Mouse (Mus musculus): Measurements from ENCODE around the gene Hpn. TPM values are rescaled to one million over a fixed set of nuclear protein-coding genes. Genes with fewer than 3 reads are reported as not detected.

Hpn gene
- polyA plus RNA-seq, 1 experiment = 1.8 TPM

DNA sequence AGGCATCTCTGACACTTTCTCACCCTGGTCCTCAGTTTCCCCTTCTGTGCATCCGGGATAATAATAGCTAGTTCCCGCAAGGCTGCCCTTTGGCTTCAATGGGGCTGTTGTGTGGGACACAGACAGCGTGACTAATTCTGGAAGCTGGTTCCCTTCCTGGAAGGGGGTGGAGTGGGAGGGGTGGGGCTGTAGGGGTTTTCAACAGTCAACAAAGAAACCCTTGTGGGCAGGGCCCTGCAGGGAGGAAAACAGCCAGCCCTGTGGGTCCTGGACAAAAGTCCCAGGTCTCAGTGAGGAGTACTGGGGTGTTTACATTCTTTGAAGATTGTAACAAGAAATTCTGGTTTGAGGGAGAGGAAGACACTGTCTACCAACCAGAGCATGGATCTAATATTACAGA, 29.9 kb downstream of the Hpn start:
- Histone ChIP-seq H3K36me3 (replicated peaks; ENCODE audit: low read length) (no peaks in the 10 kb centered on the region), H3K9me3 (peaks cover 12% of the 10 kb centered on the region), H3K27me3 (replicated peaks) (peaks cover 49% of the 10 kb centered on the region), H3K4me1 (peaks cover 31% of the 10 kb centered on the region), H3K4me3 (replicated peaks) (no peak overlapping the region)
- TF ChIP-seq FLI1 (IDR thresholded peaks at IDR 0.05; ENCODE audit: low read length) (no peak), GATA1 (IDR thresholded peaks at IDR 0.05; ENCODE audit: borderline replicate concordance, low read length) (no peak)

DNA sequence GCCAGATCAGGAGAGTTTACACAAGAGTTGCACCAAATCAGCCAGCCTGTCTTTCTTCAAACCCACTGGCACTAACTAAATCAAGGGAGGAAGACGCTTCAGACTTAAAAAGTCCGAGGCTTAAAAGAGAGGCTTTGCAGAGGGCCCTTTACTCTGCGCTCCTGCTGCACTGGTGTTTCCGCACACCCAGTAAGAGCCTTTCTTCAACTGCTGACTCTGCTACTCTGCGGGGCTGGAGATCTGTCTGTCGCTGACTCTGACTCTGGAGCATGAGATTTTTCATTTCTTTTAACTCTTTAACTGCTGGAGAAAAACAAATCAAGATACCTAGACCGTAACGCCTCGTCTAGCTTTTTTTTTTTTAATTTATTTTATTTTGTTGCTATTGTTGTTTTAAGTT, 30.9 kb downstream of the Hpn start:
- Histone ChIP-seq H3K36me3 (replicated peaks; ENCODE audit: low read length) (no peaks in the 10 kb centered on the region), H3K4me3 (replicated peaks) (no peak overlapping the region), H3K27me3 (replicated peaks) (peaks cover 52% of the 10 kb centered on the region), H3K4me1 (peaks cover 25% of the 10 kb centered on the region), H3K9me3 (peaks cover 7% of the 10 kb centered on the region)
- no peak for TF ChIP-seq GATA1 (IDR thresholded peaks at IDR 0.05; ENCODE audit: borderline replicate concordance, low read length)
- TF ChIP-seq FLI1 (IDR thresholded peaks at IDR 0.05; ENCODE audit: low read length) = no peak

DNA sequence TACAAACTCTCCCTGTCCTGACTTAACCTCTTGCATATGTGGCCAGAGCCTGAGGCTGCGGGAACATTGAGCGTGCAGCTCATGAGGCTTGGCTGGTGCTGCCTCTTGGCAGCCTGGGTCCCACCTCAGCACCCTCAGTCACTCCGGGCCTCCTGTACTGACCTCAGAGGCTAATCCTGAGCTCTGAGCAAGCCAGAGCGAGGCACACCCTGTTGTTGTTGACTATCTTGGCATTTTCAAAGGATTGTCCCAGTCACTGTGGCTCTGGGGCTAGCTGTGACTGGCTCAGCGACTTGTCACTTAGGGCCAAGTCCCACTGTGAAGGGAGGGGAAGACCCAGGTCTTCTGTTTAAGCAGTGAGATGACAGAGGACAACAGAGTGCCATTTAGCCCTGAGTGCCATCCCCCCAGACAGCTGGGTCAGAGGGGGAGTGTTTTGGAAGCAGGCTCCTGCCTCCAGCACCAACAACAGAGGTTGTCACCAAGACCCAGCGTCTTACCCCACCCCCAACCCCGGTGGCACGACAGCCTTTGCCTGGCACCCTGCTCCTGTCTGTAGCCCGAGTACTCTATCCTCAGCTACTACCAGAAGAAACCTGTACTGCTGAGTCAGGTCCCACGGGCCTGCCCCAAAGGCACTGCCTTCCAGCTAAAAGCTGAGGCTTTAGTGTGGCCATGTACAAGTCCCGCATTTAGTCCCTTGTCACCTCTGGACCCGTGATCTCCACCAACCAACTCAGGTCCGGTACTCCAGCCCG, 32.1 kb downstream of the Hpn start:
- no peaks in the 10 kb centered on the region for H3K36me3 ChIP-seq (replicated peaks; ENCODE audit: low read length)
- H3K27me3 ChIP-seq (replicated peaks) = peaks cover 41% of the 10 kb centered on the region
- H3K4me1 ChIP-seq = peaks cover 22% of the 10 kb centered on the region
- TF ChIP-seq GATA1 (IDR thresholded peaks at IDR 0.05; ENCODE audit: borderline replicate concordance, low read length) (no peak), FLI1 (IDR thresholded peaks at IDR 0.05; ENCODE audit: low read length) (no peak)
- no peak overlapping the region for H3K4me3 ChIP-seq (replicated peaks)
- peaks cover 5% of the 10 kb centered on the region for H3K9me3 ChIP-seq

DNA sequence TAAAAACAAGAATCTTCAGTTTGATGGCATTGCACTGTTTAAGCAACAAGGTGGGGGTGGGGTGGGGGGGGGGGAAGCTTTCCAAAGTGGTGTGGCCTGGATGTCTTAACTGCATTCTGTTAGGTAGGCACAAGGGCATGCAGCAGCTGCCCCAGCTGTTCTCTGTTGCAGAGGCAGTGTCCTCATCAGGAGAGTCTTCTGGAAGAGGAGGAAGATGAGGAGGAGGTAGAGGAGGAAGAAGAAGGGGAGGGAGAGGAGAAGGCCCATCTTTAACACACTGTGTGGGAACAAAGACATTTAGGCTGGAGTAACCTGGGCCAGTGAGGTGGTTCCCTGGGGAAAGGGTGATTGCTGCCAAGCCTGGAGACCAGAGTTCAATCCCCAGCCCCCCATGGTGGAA, 33.0 kb downstream of the Hpn start:
- no peaks in the 10 kb centered on the region for H3K36me3 ChIP-seq (replicated peaks; ENCODE audit: low read length)
- H3K4me1 ChIP-seq = peaks cover 16% of the 10 kb centered on the region
- TF ChIP-seq FLI1 (IDR thresholded peaks at IDR 0.05; ENCODE audit: low read length) (no peak), GATA1 (IDR thresholded peaks at IDR 0.05; ENCODE audit: borderline replicate concordance, low read length) (no peak)
- H3K9me3 ChIP-seq = peaks cover 5% of the 10 kb centered on the region
- H3K4me3 ChIP-seq (replicated peaks) = no peak overlapping the region
- peaks cover 41% of the 10 kb centered on the region for H3K27me3 ChIP-seq (replicated peaks)

DNA sequence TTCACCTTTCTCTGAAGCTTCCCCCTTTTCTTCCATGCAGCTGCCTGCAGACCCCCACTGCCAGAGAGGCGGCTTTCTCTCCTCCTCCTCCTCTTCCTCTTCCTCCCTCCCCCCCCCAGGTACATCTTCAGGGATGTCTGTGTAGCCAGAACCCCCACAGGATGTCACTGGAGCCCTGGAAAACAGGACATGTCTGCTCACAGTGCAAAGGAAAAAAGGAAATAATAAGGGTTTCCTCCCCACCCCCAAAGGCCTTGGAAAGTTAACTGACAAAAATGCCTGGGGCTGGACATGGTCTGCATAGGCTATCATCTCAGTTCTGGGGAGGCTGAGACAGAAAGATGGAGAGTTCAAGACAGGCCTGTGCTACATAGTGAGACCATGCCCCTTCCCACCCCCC, 34.0 kb downstream of the Hpn start:
- peaks cover 11% of the 10 kb centered on the region for H3K4me1 ChIP-seq
- H3K9me3 ChIP-seq = peaks cover 5% of the 10 kb centered on the region
- no peaks in the 10 kb centered on the region for H3K36me3 ChIP-seq (replicated peaks; ENCODE audit: low read length)
- H3K4me3 ChIP-seq (replicated peaks) = no peak overlapping the region
- no peak for TF ChIP-seq FLI1 (IDR thresholded peaks at IDR 0.05; ENCODE audit: low read length)
- no peak for TF ChIP-seq GATA1 (IDR thresholded peaks at IDR 0.05; ENCODE audit: borderline replicate concordance, low read length)
- H3K27me3 ChIP-seq (replicated peaks) = peaks cover 38% of the 10 kb centered on the region

DNA sequence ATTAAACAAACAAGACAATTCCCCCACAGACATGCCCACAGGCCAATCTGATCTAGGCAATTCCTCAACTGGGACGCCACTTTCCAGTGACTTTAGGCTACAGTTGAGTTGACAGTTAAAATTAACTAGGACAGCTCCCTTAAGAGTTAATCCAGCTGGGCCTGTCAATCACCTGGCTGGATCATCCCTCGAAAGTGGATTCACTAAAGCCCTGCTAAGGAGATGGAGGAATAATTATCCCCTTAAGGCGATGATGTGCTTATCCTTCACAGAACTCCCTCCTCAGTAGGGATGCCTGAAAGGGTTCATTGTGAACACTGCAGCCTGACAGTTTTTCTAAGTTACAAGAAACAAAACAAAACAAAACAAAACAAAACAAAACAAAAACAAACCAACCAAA, 34.5 kb downstream of the Hpn start:
- TF ChIP-seq FLI1 (IDR thresholded peaks at IDR 0.05; ENCODE audit: low read length) (no peak), GATA1 (IDR thresholded peaks at IDR 0.05; ENCODE audit: borderline replicate concordance, low read length) (no peak)
- Histone ChIP-seq H3K36me3 (replicated peaks; ENCODE audit: low read length) (no peaks in the 10 kb centered on the region), H3K4me1 (peaks cover 11% of the 10 kb centered on the region), H3K9me3 (peaks cover 5% of the 10 kb centered on the region), H3K27me3 (replicated peaks) (peaks cover 38% of the 10 kb centered on the region), H3K4me3 (replicated peaks) (no peak overlapping the region)

DNA sequence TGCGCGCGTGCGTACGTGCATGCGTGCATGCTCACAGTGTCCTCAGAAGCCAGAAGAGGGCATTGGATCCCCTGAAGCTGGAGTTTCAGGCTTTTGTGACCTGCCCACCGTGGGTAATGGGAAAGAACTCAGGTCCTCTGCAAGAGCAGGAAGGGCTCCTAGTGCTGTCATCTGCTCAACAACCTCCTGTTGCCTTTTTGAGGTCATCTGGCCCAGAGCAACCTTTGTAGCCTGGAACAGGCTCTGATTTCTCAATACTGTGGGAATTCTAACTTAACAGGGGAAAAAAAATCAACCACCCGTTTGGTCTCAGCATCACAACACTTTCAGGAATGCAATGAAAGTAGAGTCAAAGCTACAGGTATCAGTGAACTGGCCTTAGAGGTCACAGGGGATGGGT, 35.4 kb downstream of the Hpn start:
- Histone ChIP-seq H3K36me3 (replicated peaks; ENCODE audit: low read length) (no peaks in the 10 kb centered on the region), H3K4me1 (peaks cover 7% of the 10 kb centered on the region; the same call in 1 of the 2 replicates), H3K4me3 (replicated peaks) (no peak overlapping the region), H3K27me3 (replicated peaks) (peaks cover 40% of the 10 kb centered on the region), H3K9me3 (peaks cover 5% of the 10 kb centered on the region)
- TF ChIP-seq GATA1 (IDR thresholded peaks at IDR 0.05; ENCODE audit: borderline replicate concordance, low read length) (no peak), FLI1 (IDR thresholded peaks at IDR 0.05; ENCODE audit: low read length) (no peak)

DNA sequence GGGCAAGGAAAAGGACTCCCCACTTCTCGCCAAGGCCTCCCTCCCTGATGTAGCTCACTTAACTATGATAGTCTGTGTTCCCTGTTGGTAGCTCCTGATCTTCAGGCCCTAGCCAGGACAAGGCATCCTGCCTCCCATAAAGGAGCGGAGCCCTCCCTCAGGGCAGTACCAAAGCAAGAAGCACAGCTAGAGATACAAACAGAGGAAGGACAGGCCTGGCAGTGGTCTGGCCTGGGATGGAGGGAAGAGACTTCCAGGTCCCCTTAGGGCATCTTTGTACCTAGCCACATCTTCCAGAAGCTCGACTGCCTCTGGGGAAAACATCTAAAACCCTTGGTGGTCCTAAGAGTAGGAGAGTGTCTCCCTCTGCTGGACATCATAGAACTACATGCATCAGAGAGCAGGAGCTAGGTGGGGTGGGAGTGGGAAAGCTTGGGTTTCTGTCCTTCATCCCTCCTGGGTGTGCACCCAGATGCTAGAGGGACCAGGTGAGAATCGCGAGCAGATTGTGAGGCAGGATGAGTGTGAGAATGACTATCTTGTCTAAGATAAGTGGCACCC, 37.1 kb downstream of the Hpn start:
- TF ChIP-seq FLI1 (IDR thresholded peaks at IDR 0.05; ENCODE audit: low read length) = no peak
- TF ChIP-seq GATA1 (IDR thresholded peaks at IDR 0.05; ENCODE audit: borderline replicate concordance, low read length) = no peak
- Histone ChIP-seq H3K27me3 (replicated peaks) (peaks cover 45% of the 10 kb centered on the region), H3K9me3 (peaks cover 5% of the 10 kb centered on the region), H3K4me3 (replicated peaks) (no peak overlapping the region), H3K36me3 (replicated peaks; ENCODE audit: low read length) (no peaks in the 10 kb centered on the region), H3K4me1 (peaks cover 3% of the 10 kb centered on the region; the same call in 1 of the 2 replicates)

DNA sequence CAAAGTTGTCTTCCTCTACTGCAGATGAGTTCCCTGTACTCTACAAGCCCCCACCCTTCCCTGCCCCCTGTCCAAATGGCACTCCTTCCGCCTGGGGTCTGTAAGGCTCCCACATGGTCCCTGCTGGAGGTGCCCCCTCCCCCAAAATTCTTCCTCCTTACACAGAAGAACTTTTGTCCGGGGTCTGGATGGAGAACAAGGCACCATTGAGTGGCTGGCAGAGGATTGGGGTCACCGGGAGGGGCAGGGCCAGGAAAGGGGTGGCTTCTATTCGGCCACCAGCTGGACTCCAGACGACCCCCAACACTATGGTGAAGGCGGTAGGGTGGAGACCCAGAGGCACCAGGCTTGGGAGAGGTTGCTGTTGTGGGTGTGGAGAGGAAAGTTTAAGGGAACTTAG, 37.6 kb downstream of the Hpn start:
- Histone ChIP-seq H3K4me3 (replicated peaks) (no peak overlapping the region), H3K9me3 (peaks cover 9% of the 10 kb centered on the region), H3K4me1 (no peaks in the 10 kb centered on the region), H3K36me3 (replicated peaks; ENCODE audit: low read length) (no peaks in the 10 kb centered on the region), H3K27me3 (replicated peaks) (peaks cover 43% of the 10 kb centered on the region)
- TF ChIP-seq GATA1 (IDR thresholded peaks at IDR 0.05; ENCODE audit: borderline replicate concordance, low read length) (no peak), FLI1 (IDR thresholded peaks at IDR 0.05; ENCODE audit: low read length) (no peak)

DNA sequence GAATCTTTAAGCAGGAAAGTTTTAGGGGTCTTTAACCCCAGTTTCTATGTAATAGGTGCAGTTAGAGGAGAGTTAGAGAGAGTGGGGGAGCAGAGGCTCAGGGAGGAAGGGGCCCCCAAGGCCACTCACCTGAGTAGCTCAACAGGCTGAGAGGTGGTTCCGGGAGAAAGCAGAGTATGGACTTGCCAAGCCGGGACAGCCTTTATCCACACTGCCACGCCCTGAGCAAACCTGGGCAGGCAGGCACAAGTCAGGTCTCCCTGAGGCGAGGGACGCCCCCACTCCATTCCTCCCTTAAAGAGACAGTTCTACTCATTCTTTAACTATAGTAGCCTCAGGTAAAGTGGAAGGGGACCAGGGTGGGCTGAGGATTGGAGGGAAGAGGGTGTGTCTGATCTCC, 38.6 kb downstream of the Hpn start, which contains the start of gene Fxyd3:
Gene Fxyd3 (minus strand): TSS at position 213 of the 400 bp plus-strand sequence.
- TF ChIP-seq GATA1 (IDR thresholded peaks at IDR 0.05; ENCODE audit: borderline replicate concordance, low read length) = no peak
- TF ChIP-seq FLI1 (IDR thresholded peaks at IDR 0.05; ENCODE audit: low read length) = no peak
- no peaks in the 10 kb centered on the region for H3K4me1 ChIP-seq
- H3K9me3 ChIP-seq = peaks cover 11% of the 10 kb centered on the region
- no peaks in the 10 kb centered on the region for H3K36me3 ChIP-seq (replicated peaks; ENCODE audit: low read length)
- peaks cover 51% of the 10 kb centered on the region for H3K27me3 ChIP-seq (replicated peaks)
- H3K4me3 ChIP-seq (replicated peaks) = no peak within 1 kb of the TSS

Data from megakaryocyte, embryonic 14.5 days (primary cell).